Mouse (Mus musculus) skeletal muscle tissue, adult 2 months (tissue): Measurements from ENCODE around the gene Gdf15.
A peak's percentile ranks its signal among the peaks of the same experiment; 100 is the strongest.

Experiments
- DNase-seq: peaks from one replicate; pipeline ENCODE4 v3.0.0-alpha.2; 2012; ENCODE audit warnings: low read depth, low spot score

The Gdf15 gene

GRCm38 (mm10) chr8:70606780-70607602, 25.3 kb downstream of the Gdf15 start:
- DNase-seq = no peak

GRCm38 (mm10) chr8:70605871-70606779, 26.1 kb downstream of the Gdf15 start:
- no peak for DNase-seq

GRCm38 (mm10) chr8:70604558-70604957, 27.7 kb downstream of the Gdf15 start:
- no peak for DNase-seq

GRCm38 (mm10) chr8:70602139-70602811, 30.0 kb downstream of the Gdf15 start:
- DNase-seq = no peak

- DNase-seq = no peak
These were observed 31.0 kb downstream of the Gdf15 start for GRCm38 (mm10) chr8:70601271-70601649.

- no peak for DNase-seq
These were observed 31.6 kb downstream of the Gdf15 start for GRCm38 (mm10) chr8:70600473-70601270.

GRCm38 (mm10) chr8:70599507-70600290, 32.6 kb downstream of the Gdf15 start:
- no peak for DNase-seq

- DNase-seq = no peak
These were observed 33.5 kb downstream of the Gdf15 start for GRCm38 (mm10) chr8:70598722-70599121.

- no peak for DNase-seq
These were observed 34.0 kb downstream of the Gdf15 start for GRCm38 (mm10) chr8:70598283-70598682.

- no peak for DNase-seq
These were observed 34.6 kb downstream of the Gdf15 start for GRCm38 (mm10) chr8:70597417-70598272.

GRCm38 (mm10) chr8:70596775-70597416, 35.4 kb downstream of the Gdf15 start:
- DNase-seq = no peak

GRCm38 (mm10) chr8:70596216-70596615, 36.0 kb downstream of the Gdf15 start:
- DNase-seq = no peak

GRCm38 (mm10) chr8:70595811-70596210, 36.4 kb downstream of the Gdf15 start:
- no peak for DNase-seq

- no peak for DNase-seq
These were observed 37.4 kb downstream of the Gdf15 start for GRCm38 (mm10) chr8:70594621-70595564.

- DNase-seq = peak; percentile 73
These were observed 38.2 kb downstream of the Gdf15 start, which contains the start of gene Isyna1 for GRCm38 (mm10) chr8:70593961-70594609. TSS of gene Isyna1 (plus strand) at chr8:70594373.

GRCm38 (mm10) chr8:70593173-70593572, 39.1 kb downstream of the Gdf15 start:
- DNase-seq = no peak

GRCm38 (mm10) chr8:70591569-70591968, 40.7 kb downstream of the Gdf15 start:
- no peak for DNase-seq
